Mouse (Mus musculus) stomach, embryonic 16.5 days (tissue): Measurements from ENCODE around the gene Pla1a. TPM values are rescaled to one million over a fixed set of nuclear protein-coding genes. Genes with fewer than 3 reads are reported as not detected.

Experiments used
- ATAC-seq: fragments of 200-750 bp; cut with Nextera tagmentation; 2 replicates; pipeline ENCODE4 v1.8.0; 2017; ENCODE audit warnings: moderate number of reproducible peaks, moderate TSS enrichment; ENCODE audit not compliant: insufficient read depth, low FRiP score
- H3K27ac ChIP-seq: fragments of 300-500 bp; sonication (generic); 2 replicates; pipeline ENCODE4 v1.5.1; 2014; ENCODE audit warnings: low read length
- H3K27me3 ChIP-seq: fragments of 300-500 bp; sonication (generic); 2 replicates; pipeline ENCODE4 v1.6.1; 2014; ENCODE audit warnings: low read length, control low read depth, mixed read lengths; ENCODE audit not compliant: control insufficient read depth, insufficient read depth
- H3K36me3 ChIP-seq: fragments of 300-500 bp; sonication (generic); 2 replicates; pipeline ENCODE4 v1.6.1; 2014; ENCODE audit warnings: low read length; ENCODE audit not compliant: control insufficient read depth, insufficient read depth
- H3K4me1 ChIP-seq: fragments of 300-500 bp; sonication (generic); 2 replicates; pipeline ENCODE4 v1.6.1; 2014; ENCODE audit warnings: low read length, control low read depth, mixed read lengths; ENCODE audit not compliant: control insufficient read depth, insufficient read depth
- H3K4me2 ChIP-seq: fragments of 300-500 bp; sonication (generic); 2 replicates; pipeline ENCODE4 v1.6.1; 2014; ENCODE audit warnings: low read depth, low read length, mixed read lengths
- H3K4me3 ChIP-seq: fragments of 300-500 bp; sonication (generic); replicated peaks from 2 replicates; pipeline ENCODE4 v1.5.1; 2014; ENCODE audit warnings: mild to moderate bottlenecking, low read length
- H3K9ac ChIP-seq: fragments of 300-500 bp; sonication (generic); 2 replicates; pipeline ENCODE4 v1.6.1; 2014; ENCODE audit warnings: low read length
- H3K9me3 ChIP-seq: fragments of 300-500 bp; sonication (generic); replicated peaks from 2 replicates; pipeline ENCODE4 v1.6.1; 2016; ENCODE audit warnings: low read length, control low read depth; ENCODE audit not compliant: control insufficient read depth
- WGBS: fragments of 180-500 bp; shearing (Covaris S2); extraction: QIAGEN DNeasy Blood & Tissue Kit; methylation state at CpG from one replicate; pipeline ENCODE4 v1.1.7; 2014; 5-methylcytosine and 5-hydroxymethylcytosine counted together
- polyA plus RNA-seq: library from polyadenylated mRNA; unstranded; fragments of >200 nt; fragmentation: Nextera tagmentation; extraction: Ambion mirVana; gene quantifications from 2 replicates; pipeline ENCODE4 v1.2.1, GENCODE M21; 2015

The Pla1a gene
- polyA plus RNA-seq, 1 experiment from 2014 or later, result 2.6 TPM

DNA sequence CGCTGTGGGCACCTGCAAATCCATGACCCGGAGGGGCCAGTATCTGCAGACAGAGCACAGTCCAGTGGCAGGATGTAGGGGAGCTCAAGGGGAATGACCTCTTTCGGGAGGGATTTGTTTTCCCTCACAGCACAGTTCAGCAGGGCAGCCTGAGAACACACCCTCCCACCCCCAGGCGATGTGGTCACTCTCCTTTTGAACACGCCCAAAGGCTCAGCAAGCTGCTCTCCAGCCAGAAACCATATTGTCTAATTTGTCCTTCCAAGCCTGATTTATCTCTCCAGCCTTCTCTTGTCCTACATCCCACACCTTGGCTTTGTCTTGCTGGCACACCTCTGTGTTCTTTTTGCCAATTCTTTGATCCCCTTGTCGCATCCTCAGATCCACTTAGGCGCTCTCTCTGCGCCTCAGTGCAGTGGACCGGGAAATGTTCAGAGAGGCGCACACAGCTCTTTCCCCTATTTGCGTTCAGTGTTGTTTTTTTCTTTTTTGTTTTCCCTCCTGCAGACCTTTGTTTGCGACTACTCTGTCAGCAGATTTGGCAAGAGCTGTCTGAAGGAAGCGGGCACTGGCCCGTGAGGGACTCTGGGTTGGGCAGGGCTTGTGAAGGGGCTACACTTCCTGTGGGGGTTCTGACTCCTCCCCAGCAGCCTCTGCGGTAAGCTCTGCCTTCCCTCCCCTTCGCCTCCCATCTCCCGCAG lies 33.3 kb downstream of the Pla1a start:
- peak overlapping the region; percentile 31 for H3K4me3 ChIP-seq
- ATAC-seq, result peak; percentile 77; the same call in 1 of the 2 replicates
- H3K27ac ChIP-seq, result peak overlapping the region; percentile 51; the same call in 1 of the 2 replicates
- H3K4me1 ChIP-seq, result peaks cover 12% of the 10 kb centered on the region
- H3K27me3 ChIP-seq, result no peaks in the 10 kb centered on the region
- H3K4me2 ChIP-seq, result peak overlapping the region; percentile 50
- peak overlapping the region; percentile 46 for H3K9ac ChIP-seq
- H3K9me3 ChIP-seq, result no peaks in the 10 kb centered on the region
- 16% methylated on average over 17 of the region's 17 CpGs for WGBS
- H3K36me3 ChIP-seq, result no peaks in the 10 kb centered on the region

DNA sequence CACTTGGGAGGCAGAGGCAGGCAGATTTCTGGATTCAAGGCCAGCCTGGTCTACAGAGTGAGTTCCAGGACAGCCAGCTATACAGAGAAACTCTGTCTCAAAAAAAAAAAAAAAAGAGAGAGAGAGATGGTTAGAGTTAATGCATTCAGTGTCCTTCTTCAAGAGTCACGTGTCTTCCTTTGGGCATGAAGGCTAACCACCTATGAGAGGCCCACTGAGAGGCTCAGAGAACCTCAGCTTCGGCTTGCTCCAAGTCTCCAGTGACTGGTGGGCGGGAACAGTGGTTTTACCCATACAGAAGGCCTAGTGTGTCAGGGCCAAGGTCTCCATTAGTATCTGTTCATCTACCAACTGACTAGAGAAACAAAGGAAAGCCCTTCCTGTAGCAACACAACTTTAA lies 33.9 kb downstream of the Pla1a start:
- Histone ChIP-seq H3K27ac (no peak overlapping the region), H3K4me1 (peaks cover 12% of the 10 kb centered on the region), H3K4me2 (peak overlapping the region; percentile 50; the same call in 1 of the 2 replicates), H3K4me3 (peak overlapping the region; percentile 31; the same call in 1 of the 2 replicates), H3K36me3 (no peaks in the 10 kb centered on the region), H3K9ac (no peak overlapping the region; the same call in 1 of the 2 replicates), H3K9me3 (no peaks in the 10 kb centered on the region), H3K27me3 (no peaks in the 10 kb centered on the region)
- WGBS, result 77% methylated on average over 3 of the region's 3 CpGs
- peak; percentile 11; the same call in 1 of the 2 replicates for ATAC-seq

DNA sequence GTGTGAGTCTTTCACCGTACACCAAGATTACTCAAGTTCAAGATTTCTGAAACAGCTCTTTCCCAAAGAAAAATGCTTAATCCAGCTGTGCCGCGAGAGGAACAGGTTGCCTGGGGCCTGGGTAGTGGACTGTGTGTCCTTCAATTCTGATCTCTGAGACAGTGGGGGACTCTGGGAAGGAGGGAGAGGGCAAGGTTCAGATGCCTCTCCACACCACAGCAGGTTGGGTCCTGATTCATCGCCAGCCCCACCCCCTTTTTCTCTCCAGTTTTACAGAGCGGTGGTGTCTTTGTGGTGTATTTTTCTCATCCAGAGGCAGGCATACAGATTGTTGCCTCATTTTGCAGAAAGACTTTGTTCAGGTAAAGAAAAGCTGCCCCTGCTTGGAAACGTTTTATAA lies 34.7 kb downstream of the Pla1a start:
- H3K4me2 ChIP-seq, result no peak overlapping the region
- H3K9ac ChIP-seq, result no peak overlapping the region
- 87% methylated on average over 6 of the region's 6 CpGs for WGBS
- no peaks in the 10 kb centered on the region for H3K9me3 ChIP-seq
- ATAC-seq, result no peak
- H3K36me3 ChIP-seq, result no peaks in the 10 kb centered on the region
- H3K4me1 ChIP-seq, result peaks cover 12% of the 10 kb centered on the region
- no peaks in the 10 kb centered on the region for H3K27me3 ChIP-seq
- H3K27ac ChIP-seq, result no peak overlapping the region
- no peak overlapping the region for H3K4me3 ChIP-seq

DNA sequence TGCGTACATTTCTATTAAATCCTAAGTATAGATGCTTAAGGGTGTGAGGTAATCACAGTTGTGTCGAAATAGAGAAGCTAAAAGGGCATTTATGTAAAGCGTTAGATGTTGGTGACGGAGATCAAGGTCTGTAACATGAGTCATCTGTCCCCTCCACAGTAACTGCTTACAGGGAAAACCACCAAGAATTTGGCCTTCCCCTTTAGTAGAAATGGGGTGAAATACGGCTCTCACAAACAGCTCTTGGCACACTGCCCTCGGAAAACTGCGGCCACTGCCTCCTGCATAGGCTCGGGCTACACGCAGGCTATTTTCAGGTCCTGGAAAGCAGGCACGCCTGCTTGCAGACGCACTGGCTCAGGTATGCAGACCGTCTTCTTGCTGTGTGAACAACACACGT lies 36.8 kb downstream of the Pla1a start:
- Histone ChIP-seq H3K9me3 (no peaks in the 10 kb centered on the region), H3K27ac (no peak overlapping the region; the same call in 1 of the 2 replicates), H3K4me3 (no peak overlapping the region), H3K27me3 (no peaks in the 10 kb centered on the region), H3K36me3 (no peaks in the 10 kb centered on the region), H3K9ac (peak overlapping the region; percentile 16; the same call in 1 of the 2 replicates), H3K4me1 (peaks cover 12% of the 10 kb centered on the region), H3K4me2 (0 out of 2 replicates have a peak overlapping the region, but pooled peaks have one; percentile 22)
- no peak for ATAC-seq
- 26% methylated on average over 13 of the region's 13 CpGs for WGBS

DNA sequence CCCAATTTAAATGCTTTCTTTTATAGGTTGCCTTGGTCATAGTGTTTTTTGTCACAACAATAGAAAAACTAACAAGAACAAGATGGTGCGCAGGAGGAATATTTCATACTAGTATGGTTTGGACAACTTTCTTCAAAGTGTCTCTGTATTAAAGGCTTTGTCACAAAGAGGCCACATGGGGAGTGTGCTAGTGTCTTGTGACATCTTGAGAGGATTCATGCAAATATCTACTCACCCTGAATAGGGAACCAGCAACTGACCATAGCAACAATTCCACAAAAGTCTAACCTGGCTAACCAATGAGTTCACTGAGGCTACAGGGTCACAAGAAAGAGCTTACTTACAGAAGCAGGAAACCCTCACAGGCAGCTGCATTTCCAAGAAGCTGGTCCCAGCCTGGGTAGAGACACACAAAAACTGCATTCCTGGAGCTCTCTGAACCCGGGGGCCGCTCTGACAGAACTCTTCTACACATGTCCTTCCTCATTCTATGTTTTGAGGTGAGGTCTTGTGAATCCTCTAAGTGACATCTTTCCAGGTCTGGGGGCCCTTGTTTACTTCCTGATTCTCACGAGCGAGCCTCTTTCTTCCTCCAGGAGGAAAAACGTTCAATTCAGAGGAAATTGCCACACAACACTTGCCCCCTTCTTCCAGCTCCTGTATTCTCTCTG lies 37.8 kb downstream of the Pla1a start:
- H3K27ac ChIP-seq, result no peak overlapping the region
- H3K9me3 ChIP-seq, result no peaks in the 10 kb centered on the region
- no peak overlapping the region for H3K4me2 ChIP-seq
- no peak for ATAC-seq
- H3K36me3 ChIP-seq, result no peaks in the 10 kb centered on the region
- no peak overlapping the region for H3K9ac ChIP-seq
- H3K4me1 ChIP-seq, result peaks cover 12% of the 10 kb centered on the region
- H3K27me3 ChIP-seq, result no peaks in the 10 kb centered on the region
- WGBS, result 55% methylated on average over 6 of the region's 6 CpGs
- H3K4me3 ChIP-seq, result no peak overlapping the region

DNA sequence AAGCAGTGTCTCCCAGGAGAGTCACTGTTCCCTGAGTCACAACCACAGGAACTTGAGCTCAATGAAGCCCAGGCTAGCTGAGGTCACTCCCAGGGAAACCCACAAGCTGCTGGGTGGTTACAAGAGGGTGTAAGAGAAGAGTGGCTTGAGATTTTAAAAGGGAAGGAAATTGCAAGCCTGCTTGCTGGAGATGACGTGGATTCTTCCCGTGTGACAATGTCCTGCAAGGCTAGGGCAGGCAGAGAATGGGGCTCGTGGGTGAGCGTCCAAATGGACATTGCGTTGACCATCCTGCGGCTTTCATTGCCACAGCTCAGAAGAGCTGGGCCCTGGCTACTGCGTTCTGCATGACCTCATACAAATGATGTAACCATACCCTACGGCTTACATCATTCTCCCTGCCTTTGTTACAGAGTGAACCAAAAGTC lies 38.7 kb downstream of the Pla1a start:
- 79% methylated on average over 8 of the region's 8 CpGs for WGBS
- Histone ChIP-seq H3K9ac (no peak overlapping the region), H3K4me1 (peaks cover 2% of the 10 kb centered on the region; the same call in 1 of the 2 replicates), H3K9me3 (no peaks in the 10 kb centered on the region), H3K27ac (no peak overlapping the region), H3K4me2 (no peak overlapping the region), H3K27me3 (no peaks in the 10 kb centered on the region), H3K4me3 (no peak overlapping the region), H3K36me3 (no peaks in the 10 kb centered on the region)
- no peak for ATAC-seq

DNA sequence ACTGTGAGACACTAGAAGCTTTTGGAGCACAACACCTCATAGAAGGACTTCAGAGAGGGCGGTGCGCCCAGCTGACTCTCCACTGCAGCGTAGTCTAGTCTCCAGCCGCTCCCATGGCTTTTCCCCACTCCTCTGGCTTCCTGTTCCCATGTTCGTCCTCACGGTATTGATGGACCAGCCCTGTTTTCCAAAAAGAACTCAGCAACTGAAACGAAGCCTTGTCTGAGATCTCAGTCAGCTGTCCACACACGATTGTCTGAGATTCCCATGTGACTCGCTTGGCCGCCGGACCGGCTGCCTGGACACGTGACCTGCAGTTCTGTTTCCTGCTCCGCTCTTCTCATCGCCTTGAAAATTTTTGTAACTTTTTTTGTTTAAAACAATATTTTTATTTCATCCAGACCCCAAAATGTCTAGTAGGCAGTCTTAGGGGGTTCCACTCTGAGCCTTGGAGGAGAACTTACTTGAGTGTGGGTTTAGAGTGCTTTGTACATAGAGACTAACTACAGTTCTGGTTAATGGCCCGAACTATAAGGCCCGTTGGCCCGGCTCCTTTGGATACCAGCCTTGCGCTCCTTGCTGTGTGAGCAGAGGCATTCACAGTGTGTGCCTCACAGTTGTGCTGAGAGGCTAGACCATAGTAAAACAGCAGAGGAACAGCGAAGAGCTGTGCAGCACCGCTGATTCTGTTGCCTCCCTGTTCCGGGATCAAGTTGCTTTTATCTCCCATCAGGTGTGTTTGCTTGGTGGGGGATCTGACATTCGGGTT lies 40.6 kb downstream of the Pla1a start:
- no peaks in the 10 kb centered on the region for H3K36me3 ChIP-seq
- no peak overlapping the region for H3K4me2 ChIP-seq
- H3K9ac ChIP-seq, result no peak overlapping the region
- no peak for ATAC-seq
- no peak overlapping the region for H3K4me3 ChIP-seq
- 73% methylated on average over 23 of the region's 23 CpGs for WGBS
- no peaks in the 10 kb centered on the region for H3K9me3 ChIP-seq
- no peak overlapping the region for H3K27ac ChIP-seq
- H3K4me1 ChIP-seq, result no peaks in the 10 kb centered on the region; the same call in 1 of the 2 replicates
- H3K27me3 ChIP-seq, result no peaks in the 10 kb centered on the region

DNA sequence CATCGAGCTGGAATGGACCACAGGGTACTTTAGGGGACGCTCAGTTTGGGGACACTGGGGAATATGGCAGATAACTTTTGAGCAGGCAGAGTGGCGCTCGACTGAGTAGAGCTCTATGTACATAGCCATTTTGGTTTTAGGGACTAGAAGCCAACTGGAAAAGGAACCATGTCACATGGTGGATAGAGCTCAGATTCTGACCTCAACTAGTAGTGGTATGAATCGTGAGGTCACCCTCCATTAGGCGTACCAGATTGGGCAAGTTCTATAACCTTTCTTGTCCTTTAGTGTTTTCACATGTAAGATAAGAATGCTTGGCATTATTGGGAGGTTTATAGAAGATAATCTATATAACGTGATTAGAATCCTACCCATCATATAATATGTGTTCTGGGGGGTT lies 42.6 kb downstream of the Pla1a start:
- Histone ChIP-seq H3K9me3 (no peaks in the 10 kb centered on the region), H3K4me3 (no peak overlapping the region), H3K36me3 (no peaks in the 10 kb centered on the region), H3K4me1 (no peaks in the 10 kb centered on the region), H3K4me2 (no peak overlapping the region), H3K27me3 (no peaks in the 10 kb centered on the region), H3K9ac (no peak overlapping the region), H3K27ac (no peak overlapping the region)
- WGBS, result 88% methylated on average over 7 of the region's 7 CpGs
- no peak for ATAC-seq
